Mouse (Mus musculus) heart, embryonic 14.5 days (tissue): ENCODE results near the gene Cpt1b. TPM values are rescaled to one million over a fixed set of nuclear protein-coding genes. Genes with fewer than 3 reads are reported as not detected.

ENCODE experiments used
- ATAC-seq: fragments of 200-750 bp; cut with Nextera tagmentation; 2 replicates; pipeline ENCODE4 v1.8.0; 2017; ENCODE audit warnings: low read depth, moderate TSS enrichment; ENCODE audit not compliant: insufficient number of reproducible peaks, insufficient read depth, low FRiP score
- H3K27ac ChIP-seq, 2 experiments: fragments of 200-500 bp in 1 of 2; fragments of 300-500 bp in 1 of 2; sonication (generic) in 1 of 2; replicated peaks in 1 of 2; 2 replicates each; pipeline ENCODE4 v1.5.1; 2012 to 2014; ENCODE audit warnings: low read depth in 2 of 2, low read length in 2 of 2, control low read depth in 1 of 2, mild to moderate bottlenecking in 1 of 2, mixed read lengths in 1 of 2; ENCODE audit not compliant: control insufficient read depth in 1 of 2, insufficient read depth in 1 of 2
- H3K27me3 ChIP-seq: fragments of 300-500 bp; sonication (generic); 2 replicates; pipeline ENCODE4 v1.6.1; 2014; ENCODE audit warnings: mild to moderate bottlenecking, low read length, control low read depth; ENCODE audit not compliant: control insufficient read depth, insufficient read depth
- H3K36me3 ChIP-seq: fragments of 300-500 bp; sonication (generic); 2 replicates; pipeline ENCODE4 v1.6.1; 2014; ENCODE audit warnings: mild to moderate bottlenecking, control low read depth, low read length, mixed read lengths; ENCODE audit not compliant: control insufficient read depth, insufficient read depth
- H3K4me1 ChIP-seq, 2 experiments: fragments of 200-500 bp in 1 of 2; fragments of 300-500 bp in 1 of 2; sonication (generic) in 1 of 2; 2 replicates each; pipeline ENCODE4 v1.6.1; 2012 to 2014; ENCODE audit warnings: low read length in 2 of 2, control low read depth in 1 of 2, mixed read lengths in 1 of 2; ENCODE audit not compliant: control insufficient read depth in 2 of 2, insufficient read depth in 2 of 2
- H3K4me2 ChIP-seq: fragments of 300-500 bp; sonication (generic); 2 replicates; pipeline ENCODE4 v1.6.1; 2014; ENCODE audit warnings: mild to moderate bottlenecking, low read length
- H3K4me3 ChIP-seq, 2 experiments: fragments of 200-500 bp in 1 of 2; fragments of 300-500 bp in 1 of 2; sonication (generic) in 1 of 2; 2 replicates each; pipeline ENCODE4 v1.5.1; 2012 to 2014; ENCODE audit warnings: low read length in 2 of 2, mild to moderate bottlenecking in 2 of 2, control low read depth in 1 of 2, low read depth in 1 of 2, moderate library complexity in 1 of 2; ENCODE audit not compliant: control insufficient read depth in 1 of 2, insufficient read depth in 1 of 2
- H3K9ac ChIP-seq: fragments of 300-500 bp; sonication (generic); 2 replicates; pipeline ENCODE4 v1.6.1; 2014; ENCODE audit warnings: mild to moderate bottlenecking, low read length
- H3K9me3 ChIP-seq: fragments of 300-500 bp; sonication (generic); 2 replicates; pipeline ENCODE4 v1.6.1; 2016; ENCODE audit warnings: low read length, control low read depth; ENCODE audit not compliant: control insufficient read depth
- WGBS: fragments of 180-500 bp; shearing (Covaris S2); extraction: QIAGEN DNeasy Blood & Tissue Kit; methylation state at CpG from one replicate; pipeline ENCODE4 v1.1.7; 2014; 5-methylcytosine and 5-hydroxymethylcytosine counted together
- polyA plus RNA-seq: library from polyadenylated mRNA; unstranded; fragments of >200 nt; fragmentation: Nextera tagmentation; extraction: Ambion mirVana; gene quantifications from 2 replicates; pipeline ENCODE4 v1.2.1, GENCODE M21; 2014

The Cpt1b gene
- polyA plus RNA-seq, 1 experiment from 2014 or later, result 190 TPM

DNA sequence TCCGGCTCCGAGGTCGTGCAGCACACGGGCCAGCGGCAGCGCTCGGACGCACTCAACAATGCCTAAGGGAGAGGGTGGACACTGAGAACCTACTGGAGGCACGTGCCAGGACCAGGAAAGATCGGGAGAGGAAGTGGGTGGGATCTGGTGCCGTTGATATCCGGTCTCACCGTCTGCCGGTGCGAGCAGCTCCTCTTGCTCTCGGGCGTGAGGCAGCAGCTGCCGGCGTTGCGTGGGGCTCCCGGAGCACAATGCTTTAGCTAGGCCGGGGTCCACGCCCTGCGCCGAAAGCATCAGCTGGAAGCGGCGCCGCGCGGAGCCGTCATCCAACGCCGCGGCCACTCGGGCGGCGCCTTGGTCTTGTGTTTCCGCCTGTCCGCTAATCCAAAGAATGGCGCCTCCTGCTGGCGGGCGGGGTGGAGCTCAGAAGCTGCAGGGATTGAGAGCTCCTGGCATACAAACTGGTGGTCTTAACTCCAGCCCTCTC lies 51.9 kb downstream of the Cpt1b start, which contains the start of gene Sco2:
TSS of gene Sco2 (minus strand) at position 85 of the 487 bp plus-strand sequence.
- Histone ChIP-seq H3K36me3 (peaks cover 41% of the 10 kb centered on the region), H3K4me3 (peak within 1 kb of the TSS; percentile 59 to 77), H3K4me2 (peak within 1 kb of the TSS; percentile 93), H3K27me3 (peaks cover 30% of the 10 kb centered on the region), H3K9ac (peak within 1 kb of the TSS; percentile 84), H3K9me3 (no peaks in the 10 kb centered on the region), H3K27ac (peak within 1 kb of the TSS; percentile 82 to 93), H3K4me1 (peaks cover 16 to 20% of the 10 kb centered on the region in 2 experiments; a peak in 3 of 4 replicates)
- peak; percentile 71 for ATAC-seq
- 0% methylated on average over 39 of the region's 42 CpGs for WGBS

DNA sequence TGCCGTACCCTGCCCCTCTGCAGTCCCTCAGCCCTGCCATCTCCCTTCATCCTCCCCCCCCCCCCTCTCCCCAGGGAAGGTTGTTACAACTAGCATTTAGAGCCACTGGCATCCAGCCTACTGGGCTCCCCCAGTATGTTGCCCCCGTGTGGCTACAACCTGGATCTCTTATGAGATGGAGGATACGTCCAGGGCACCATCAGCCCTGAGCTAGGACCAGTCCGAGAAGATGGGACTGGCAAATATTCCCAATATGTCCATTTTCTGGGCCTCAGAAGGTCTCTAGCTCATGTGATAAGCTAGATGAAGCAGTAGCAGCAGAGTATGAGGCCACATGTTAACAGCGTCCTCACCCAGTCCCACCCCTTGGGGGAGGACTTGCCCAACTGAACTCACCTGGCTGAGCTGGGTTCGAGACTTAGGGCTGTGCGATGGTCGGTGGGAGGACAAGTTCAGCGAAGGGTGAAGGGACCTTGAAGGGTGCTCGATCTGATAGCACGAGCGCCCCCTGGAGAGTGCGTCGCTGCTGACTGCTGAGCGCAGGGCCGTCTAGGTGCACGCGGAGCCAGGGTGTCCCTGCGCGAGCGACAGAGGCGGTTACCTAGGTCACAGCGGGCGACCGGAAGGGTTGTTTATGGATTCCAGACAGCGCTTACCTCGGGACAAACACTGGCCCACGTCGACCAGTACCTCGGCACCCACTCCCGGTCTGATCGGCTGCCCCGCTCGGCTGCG lies 52.5 kb downstream of the Cpt1b start:
- Histone ChIP-seq H3K4me3 (peak overlapping the region; percentile 59 to 77), H3K9ac (peak overlapping the region; percentile 84), H3K27ac (peak overlapping the region; percentile 82 to 93), H3K27me3 (peaks cover 24% of the 10 kb centered on the region), H3K36me3 (peaks cover 47% of the 10 kb centered on the region), H3K9me3 (no peaks in the 10 kb centered on the region), H3K4me2 (peak overlapping the region; percentile 93), H3K4me1 (peaks cover 10 to 14% of the 10 kb centered on the region in 2 experiments; a peak in 3 of 4 replicates)
- 1% methylated on average over 35 of the region's 35 CpGs for WGBS
- ATAC-seq, result peak; percentile 77

DNA sequence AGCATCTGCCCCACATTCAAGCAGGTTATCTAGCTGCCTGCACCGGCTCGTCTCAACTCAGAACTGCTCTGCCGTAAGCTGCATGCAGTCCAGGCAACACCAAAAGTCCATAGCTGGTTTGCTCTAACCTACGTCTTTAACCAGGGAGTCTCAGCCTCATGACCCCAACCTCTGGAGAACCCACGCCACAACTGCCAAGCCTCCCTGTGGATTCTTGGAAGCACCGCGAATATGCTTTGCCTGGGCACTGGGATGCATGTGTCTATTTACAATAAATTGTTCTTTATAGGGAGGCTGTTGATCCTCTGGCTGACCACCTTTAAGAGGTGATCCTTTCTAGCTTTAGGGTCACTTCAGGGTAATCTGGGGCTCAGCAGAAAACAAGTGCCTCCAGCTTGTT lies 53.1 kb downstream of the Cpt1b start:
- Histone ChIP-seq H3K27me3 (peaks cover 17% of the 10 kb centered on the region), H3K27ac (peak overlapping the region in 1 of 2 experiments; percentile 93; a peak in 1 of 4 replicates), H3K4me1 (peaks cover 9 to 14% of the 10 kb centered on the region in 2 experiments; a peak in 3 of 4 replicates), H3K36me3 (peaks cover 53% of the 10 kb centered on the region), H3K9me3 (no peaks in the 10 kb centered on the region), H3K4me2 (peak overlapping the region; percentile 93), H3K9ac (peak overlapping the region; percentile 84; the same call in 1 of the 2 replicates), H3K4me3 (peak overlapping the region in 1 of 2 experiments; percentile 77; a peak in 2 of 4 replicates)
- 80% methylated on average over 7 of the region's 7 CpGs for WGBS
- no peak for ATAC-seq

DNA sequence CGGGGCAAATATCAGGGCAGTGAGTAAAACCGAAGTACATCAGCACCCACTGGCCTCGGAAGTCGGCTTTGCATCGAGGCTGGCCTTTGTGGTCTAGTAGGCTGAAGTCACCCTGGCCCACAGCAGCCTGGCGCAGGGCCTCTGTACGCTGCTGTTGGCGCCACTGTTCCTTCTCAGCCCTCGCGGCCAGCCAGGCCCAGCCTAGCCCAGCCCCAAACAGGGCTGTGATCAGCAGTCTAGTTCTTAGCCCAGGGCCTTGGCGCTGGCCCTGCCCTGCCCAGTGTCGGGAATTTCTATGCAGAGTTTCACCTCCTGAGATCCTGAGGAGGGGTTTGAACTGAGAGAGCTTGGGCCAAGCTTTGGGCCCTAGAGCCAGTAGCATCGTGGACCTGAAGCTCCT lies 53.6 kb downstream of the Cpt1b start:
- Histone ChIP-seq H3K27ac (no peak overlapping the region), H3K9me3 (no peaks in the 10 kb centered on the region), H3K4me1 (peaks cover 6 to 14% of the 10 kb centered on the region in 2 experiments; a peak in 3 of 4 replicates), H3K36me3 (peaks cover 58% of the 10 kb centered on the region), H3K9ac (no peak overlapping the region), H3K4me2 (no peak overlapping the region), H3K27me3 (peaks cover 12% of the 10 kb centered on the region), H3K4me3 (no peak overlapping the region)
- WGBS, result 89% methylated on average over 13 of the region's 13 CpGs
- no peak for ATAC-seq

Other genes with a start within 250 kb of the Cpt1b start
- 87.4 and 99.3 TPM in 2 replicates for gene Plxnb2, start 245.1 kb downstream of the Cpt1b start, polyA plus RNA-seq
- gene Dennd6b, start 229.4 kb downstream of the Cpt1b start, polyA plus RNA-seq, result 14.8 and 16.6 TPM in 2 replicates
- 21.9 and 22.9 TPM in 2 replicates for gene Ppp6r2, start 214.3 kb downstream of the Cpt1b start, polyA plus RNA-seq
- 38.2 and 45.1 TPM in 2 replicates for gene Sbf1, start 110.6 kb downstream of the Cpt1b start, polyA plus RNA-seq
- gene Adm2, start 103.1 kb downstream of the Cpt1b start, polyA plus RNA-seq, result 0.20 and 0.40 TPM in 2 replicates
- not detected in 2 replicates for gene Miox, start 91.5 kb downstream of the Cpt1b start, polyA plus RNA-seq
- gene Lmf2, start 70.2 kb downstream of the Cpt1b start, polyA plus RNA-seq, result 33.5 and 36.2 TPM in 2 replicates
- 95.0 and 97.6 TPM in 2 replicates for gene Ncaph2, start 70.1 kb downstream of the Cpt1b start, polyA plus RNA-seq
- gene Sco2, start 52.0 kb downstream of the Cpt1b start, polyA plus RNA-seq, result 7.9 and 9.4 TPM in 2 replicates
- gene Tymp, start 48.8 kb downstream of the Cpt1b start, polyA plus RNA-seq, result 1.2 and 1.6 TPM in 2 replicates
- gene Odf3b, start 46.6 kb downstream of the Cpt1b start, polyA plus RNA-seq, result 0.36 and 0.76 TPM in 2 replicates
- not detected in 2 replicates for gene Klhdc7b, start 40.9 kb downstream of the Cpt1b start, polyA plus RNA-seq
- not detected in 2 replicates for gene Syce3, start 15.4 kb downstream of the Cpt1b start, polyA plus RNA-seq
- 3.1 and 3.2 TPM in 2 replicates for gene C730034F03Rik, start 3.7 kb upstream of the Cpt1b start, polyA plus RNA-seq
- 0.53 and 0.59 TPM in 2 replicates for gene Gm44502, start 3.8 kb upstream of the Cpt1b start, polyA plus RNA-seq
- gene Chkb, start 4.0 kb upstream of the Cpt1b start, polyA plus RNA-seq, result 68.9 and 75.0 TPM in 2 replicates
- gene Mapk8ip2, start 28.1 kb upstream of the Cpt1b start, polyA plus RNA-seq, result 0.41 and 0.42 TPM in 2 replicates
- 12.5 and 14.1 TPM in 2 replicates for gene Arsa, start 51.6 kb upstream of the Cpt1b start, polyA plus RNA-seq
- 2.2 and 2.4 TPM in 2 replicates for gene Shank3, start 73.8 kb upstream of the Cpt1b start, polyA plus RNA-seq
- 0.39 and 0.49 TPM in 2 replicates for gene Acr, start 142.5 kb upstream of the Cpt1b start, polyA plus RNA-seq
- gene Rabl2, start 166.1 kb upstream of the Cpt1b start, polyA plus RNA-seq, result 17.2 and 20.3 TPM in 2 replicates